Mouse (Mus musculus) subcutaneous adipose tissue, adult 2 months (tissue): ENCODE results near the gene Slc30a6. TPM values are rescaled to one million over a fixed set of nuclear protein-coding genes. Genes with fewer than 3 reads are reported as not detected.

Source experiments
- polyA plus RNA-seq: library from polyadenylated mRNA; depleted of rRNA; stranded (reverse); fragments of >200 nt; gene quantifications from 2 replicates; pipeline ENCODE4 v1.2.3, GENCODE M21; 2012; ENCODE audit warnings: low replicate concordance; rRNA removed

Slc30a6 gene
- 22.6 and 29.4 TPM in 2 replicates for polyA plus RNA-seq

DNA sequence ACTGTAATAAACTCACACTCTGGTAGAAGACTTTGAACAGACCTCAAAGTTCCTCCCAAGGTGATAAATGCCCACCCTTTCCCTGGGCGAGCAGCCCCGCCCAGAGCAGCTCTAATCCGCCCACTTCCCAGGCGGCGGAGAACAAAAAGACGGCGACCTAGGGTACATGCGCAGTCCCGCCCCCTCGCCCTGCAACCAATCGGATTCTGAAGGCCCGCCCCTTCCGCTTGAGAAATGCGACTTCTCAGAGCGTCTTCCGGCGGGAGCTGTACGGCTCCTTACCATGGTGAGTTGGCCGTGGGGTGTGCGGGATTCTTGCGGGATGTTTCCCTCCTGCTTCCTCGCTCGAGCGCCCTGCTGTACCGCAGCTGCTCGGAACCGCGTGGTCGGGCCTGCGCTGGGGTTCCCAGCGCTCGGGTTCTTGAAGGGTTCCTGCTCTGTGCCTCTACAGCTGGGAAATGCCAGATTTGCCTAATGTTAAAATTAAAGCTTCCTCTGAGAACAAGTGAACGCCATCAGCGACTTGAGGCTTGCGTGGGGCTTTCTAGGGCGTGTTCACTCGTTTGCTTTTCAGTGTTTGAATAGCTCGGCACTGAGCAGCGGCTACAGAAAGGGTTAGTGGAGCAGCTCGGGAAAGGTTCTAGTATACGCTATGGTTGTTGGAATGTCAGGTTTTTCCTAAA lies at the start of gene Slc30a6:
TSS of gene Slc30a6 (plus strand) at position 226 of the 683 bp plus-strand sequence.

DNA sequence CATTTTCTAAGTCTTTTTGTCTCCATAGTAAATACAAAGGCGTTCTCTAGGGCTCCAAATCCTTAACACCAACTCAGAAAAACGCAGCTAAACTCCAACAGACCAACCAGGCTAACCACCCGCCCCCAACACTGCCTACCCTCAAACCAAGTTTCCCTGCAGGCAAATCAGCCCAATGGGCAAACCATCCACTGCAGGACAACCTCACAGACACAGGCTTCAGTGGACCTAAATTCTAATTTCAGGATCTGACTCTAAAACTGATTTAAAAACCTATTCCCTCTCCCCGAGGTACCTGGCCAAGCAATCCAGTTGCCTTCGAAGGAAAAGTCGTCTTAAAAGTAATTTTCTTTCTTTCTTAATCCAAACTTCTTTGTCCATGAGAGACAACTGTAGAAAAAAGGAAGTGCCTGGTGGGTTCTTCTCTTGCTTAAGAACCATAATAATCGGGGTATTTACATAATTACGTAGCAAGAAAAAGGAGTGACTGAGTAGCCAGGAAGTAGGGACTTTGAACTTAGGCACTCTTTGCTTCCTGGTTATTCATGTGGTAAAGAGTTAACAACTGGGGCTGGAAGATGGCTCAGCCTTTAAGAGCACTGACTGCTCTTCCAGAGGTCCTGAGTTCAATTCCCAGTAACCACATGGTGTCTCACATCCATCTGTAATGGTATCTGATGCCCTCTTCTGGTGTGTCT lies 63.5 kb downstream of the Slc30a6 start, which contains the start of gene Nlrc4:
TSS of gene Nlrc4 (minus strand) at position 432 of the 698 bp plus-strand sequence.

Other genes with a start within 250 kb of the Slc30a6 start
- gene Memo1, start 100.1 kb upstream of the Slc30a6 start, polyA plus RNA-seq, result 57.7 and 65.3 TPM in 2 replicates
- 24.7 and 35.7 TPM in 2 replicates for gene Dpy30, start 71.7 kb upstream of the Slc30a6 start, polyA plus RNA-seq
- gene Spast, start 56.6 kb upstream of the Slc30a6 start, polyA plus RNA-seq, result 5.0 and 7.5 TPM in 2 replicates
- 0.44 and 0.58 TPM in 2 replicates for gene Nlrc4, start 63.5 kb downstream of the Slc30a6 start, polyA plus RNA-seq
- gene Yipf4, start 93.9 kb downstream of the Slc30a6 start, polyA plus RNA-seq, result 22.2 and 42.0 TPM in 2 replicates
- 78.4 and 115 TPM in 2 replicates for gene Birc6, start 132.7 kb downstream of the Slc30a6 start, polyA plus RNA-seq